Mouse (Mus musculus): ENCODE results near the gene Hist2h2aa2.

DNA sequence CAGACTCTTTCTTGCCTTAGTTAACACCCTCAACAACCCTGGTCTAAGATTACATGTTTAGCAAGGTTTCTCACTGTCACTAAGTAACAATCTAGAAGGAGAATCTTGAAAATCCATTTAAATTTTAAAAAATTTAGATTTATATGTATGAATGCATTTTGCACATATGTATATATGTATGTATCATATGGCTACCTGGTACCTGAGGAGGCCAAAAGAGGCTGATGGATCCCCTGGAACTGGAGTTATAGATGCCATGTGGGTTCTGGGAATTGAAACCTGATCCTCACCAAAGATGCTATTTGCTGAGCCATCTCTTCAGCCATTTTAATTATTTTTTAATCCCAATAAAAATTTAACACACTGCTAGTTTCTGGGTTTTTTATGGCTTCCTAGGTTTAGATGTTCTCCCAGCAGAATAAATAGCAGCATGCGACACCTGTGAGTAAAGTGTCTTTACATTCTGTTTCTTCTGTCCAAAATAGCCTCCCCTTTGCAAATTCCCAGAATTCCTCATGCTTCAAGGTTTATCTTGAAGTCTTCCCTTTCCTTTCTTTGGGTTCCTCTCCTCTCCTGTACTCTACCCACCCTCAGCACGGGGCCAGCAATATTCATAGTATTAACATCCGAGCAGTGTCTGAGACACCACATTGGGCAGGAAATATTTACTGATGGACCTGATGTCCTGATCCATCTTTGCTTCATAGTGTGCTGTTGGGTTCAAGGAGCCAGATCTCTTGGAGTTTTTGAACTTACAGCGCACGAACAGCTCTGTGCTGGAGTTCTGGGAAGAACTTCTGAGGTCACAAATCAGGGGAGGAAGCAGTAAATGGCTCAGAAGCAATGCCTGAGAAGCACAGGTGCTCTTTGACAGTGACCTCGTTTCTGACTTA lies 8.3 kb upstream of the Hist2h2aa2 start:
- TF ChIP-seq CTCF (IDR thresholded peaks at IDR 0.05; ENCODE audit: insufficient read depth, low read length): no peak
- no peak for TF ChIP-seq POLR2A (IDR thresholded peaks at IDR 0.05; ENCODE audit: borderline replicate concordance, extremely low read depth, low read depth, low read length)
